Mouse (Mus musculus) C2C12 (cell line): ENCODE results near the gene Hcn2.

ENCODE experiments used
- CEBPB ChIP-seq: IDR thresholded peaks from one replicate; pipeline ENCODE4 v1.6.1; 2011; ENCODE audit warnings: low read depth, mild to moderate bottlenecking, control low read depth, moderate library complexity
- CTCF ChIP-seq: IDR thresholded peaks from one replicate; pipeline ENCODE4 v1.5.1; 2011; ENCODE audit not compliant: control insufficient read depth, insufficient read depth, insufficient read length
- FOSL1 ChIP-seq: IDR thresholded peaks from one replicate; pipeline ENCODE4 v1.8.0; 2011; ENCODE audit warnings: mild to moderate bottlenecking, low read length; ENCODE audit not compliant: poor library complexity, insufficient read depth, severe bottlenecking
- MAX ChIP-seq: IDR thresholded peaks from one replicate; pipeline ENCODE4 v1.6.1; 2011; ENCODE audit warnings: mild to moderate bottlenecking, control low read depth
- USF1 ChIP-seq: IDR thresholded peaks from one replicate; pipeline ENCODE4 v1.6.1; 2011; ENCODE audit warnings: low read depth, mild to moderate bottlenecking, control low read depth, moderate library complexity

GRCm38 (mm10) chr10:79721089-79721488, 4.7 kb downstream of the Hcn2 start:
- TF ChIP-seq MAX, result no peak
- TF ChIP-seq CTCF, result no peak
- no peak for TF ChIP-seq FOSL1
- TF ChIP-seq CEBPB, result no peak
- TF ChIP-seq USF1, result no peak
